Mouse (Mus musculus): ENCODE results near the gene Crot. TPM values are rescaled to one million over a fixed set of nuclear protein-coding genes. Genes with fewer than 3 reads are reported as not detected.
"Not testable (repeated sequence)": the region's sequence is repeated elsewhere in the genome, so short reads cannot be mapped to it uniquely, and the experiment has no call there.

Crot gene
- polyA plus RNA-seq, 1 experiment from 2014 or later: 63.0 TPM

DNA sequence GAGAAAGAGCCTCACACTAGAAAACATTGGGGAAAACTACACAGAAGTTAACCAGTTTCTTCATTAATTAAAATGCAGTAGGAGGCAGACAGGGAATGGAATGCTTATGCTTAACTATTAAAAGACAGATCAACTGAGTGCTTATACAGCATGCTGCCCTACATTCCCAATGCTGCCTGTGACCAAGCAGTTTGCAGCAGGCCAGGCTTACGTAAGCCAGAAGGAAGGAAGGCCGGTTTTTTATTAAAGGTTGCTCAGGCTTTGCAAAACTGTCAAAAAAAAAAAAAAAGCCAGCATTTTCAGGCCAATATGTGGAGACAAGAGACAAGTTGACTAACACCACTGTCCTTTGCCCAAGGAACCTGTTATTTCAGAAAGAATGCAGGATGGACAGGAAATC, 26.4 kb downstream of the Crot start:
- ATAC-seq: no peak
- Histone ChIP-seq H3K27me3 (replicated peaks; ENCODE audit: control insufficient read depth, insufficient read depth, low read length) (no peaks in the 10 kb centered on the region), H3K9me3 (ENCODE audit: control insufficient read depth, low read length) (no peaks in the 10 kb centered on the region), H3K4me3 (ENCODE audit: low read length) (no peak overlapping the region), H3K27ac (ENCODE audit: low read length) (no peak overlapping the region), H3K4me2 (ENCODE audit: low read depth, low read length) (no peak overlapping the region), H3K4me1 (ENCODE audit: control insufficient read depth, insufficient read depth, low read length) (no peaks in the 10 kb centered on the region), H3K36me3 (ENCODE audit: control insufficient read depth, insufficient read depth, low read length) (peaks cover 11% of the 10 kb centered on the region), H3K9ac (ENCODE audit: low read depth, low read length) (no peak overlapping the region)
- WGBS: 89% methylated on average over 2 of the region's 2 CpGs

DNA sequence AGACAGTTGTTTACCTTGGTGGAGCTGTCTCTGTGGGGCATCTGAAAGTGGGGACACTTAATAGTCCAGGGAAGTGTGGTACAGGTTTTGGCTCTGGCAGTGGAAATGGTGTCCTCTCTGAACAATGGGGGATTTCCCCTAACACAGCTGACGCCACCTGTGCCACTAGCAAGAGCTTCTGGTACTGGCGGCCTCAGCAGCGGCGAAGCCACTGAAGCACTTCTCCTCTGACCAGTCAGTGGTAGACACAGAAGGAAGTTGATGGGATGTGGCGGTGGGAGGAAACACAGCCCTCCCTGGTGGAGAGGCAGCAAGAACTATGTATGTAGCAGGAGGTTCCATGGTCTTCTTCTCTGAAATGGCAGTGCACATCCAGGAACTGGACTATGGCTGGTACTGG, 32.6 kb downstream of the Crot start:
- Histone ChIP-seq H3K4me2 (ENCODE audit: low read depth, low read length) (no peak overlapping the region), H3K9me3 (ENCODE audit: control insufficient read depth, low read length) (no peaks in the 10 kb centered on the region), H3K9ac (ENCODE audit: low read depth, low read length) (no peak overlapping the region), H3K27me3 (replicated peaks; ENCODE audit: control insufficient read depth, insufficient read depth, low read length) (no peaks in the 10 kb centered on the region), H3K4me1 (ENCODE audit: control insufficient read depth, insufficient read depth, low read length) (no peaks in the 10 kb centered on the region), H3K36me3 (ENCODE audit: control insufficient read depth, insufficient read depth, low read length) (peaks cover 4% of the 10 kb centered on the region; the same call in 1 of the 2 replicates), H3K27ac (ENCODE audit: low read length) (no peak overlapping the region), H3K4me3 (ENCODE audit: low read length) (no peak overlapping the region)
- WGBS: 91% methylated on average over 5 of the region's 5 CpGs
- no peak for ATAC-seq

DNA sequence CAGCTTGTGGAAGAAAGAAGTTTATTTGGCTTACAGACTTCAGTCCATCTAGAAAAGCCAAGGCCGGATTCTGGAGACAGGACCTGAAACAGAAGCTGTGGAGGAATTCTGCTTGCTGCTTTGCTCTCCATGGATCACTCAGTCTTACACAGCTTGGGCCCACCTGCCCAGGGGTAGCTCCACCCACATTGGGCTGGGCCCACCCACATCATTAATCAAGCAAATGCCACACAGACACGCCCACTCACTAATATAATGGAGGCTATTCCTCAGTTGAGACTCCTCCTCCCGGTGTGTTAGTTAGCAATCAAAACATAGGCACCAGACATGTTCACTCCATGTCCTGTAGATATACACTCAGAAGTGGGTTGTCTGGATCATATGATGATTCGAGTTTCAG, 36.6 kb downstream of the Crot start:
- peak; percentile 48; the same call in 1 of the 2 replicates for ATAC-seq
- Histone ChIP-seq H3K9me3 (ENCODE audit: control insufficient read depth, low read length) (no peaks in the 10 kb centered on the region), H3K4me3 (ENCODE audit: low read length) (no peak overlapping the region), H3K36me3 (ENCODE audit: control insufficient read depth, insufficient read depth, low read length) (no peaks in the 10 kb centered on the region), H3K4me2 (ENCODE audit: low read depth, low read length) (no peak overlapping the region), H3K4me1 (ENCODE audit: control insufficient read depth, insufficient read depth, low read length) (no peaks in the 10 kb centered on the region), H3K9ac (ENCODE audit: low read depth, low read length) (no peak overlapping the region), H3K27me3 (replicated peaks; ENCODE audit: control insufficient read depth, insufficient read depth, low read length) (no peaks in the 10 kb centered on the region), H3K27ac (ENCODE audit: low read length) (no peak overlapping the region)
- 86% methylated on average over 4 of the region's 4 CpGs for WGBS

DNA sequence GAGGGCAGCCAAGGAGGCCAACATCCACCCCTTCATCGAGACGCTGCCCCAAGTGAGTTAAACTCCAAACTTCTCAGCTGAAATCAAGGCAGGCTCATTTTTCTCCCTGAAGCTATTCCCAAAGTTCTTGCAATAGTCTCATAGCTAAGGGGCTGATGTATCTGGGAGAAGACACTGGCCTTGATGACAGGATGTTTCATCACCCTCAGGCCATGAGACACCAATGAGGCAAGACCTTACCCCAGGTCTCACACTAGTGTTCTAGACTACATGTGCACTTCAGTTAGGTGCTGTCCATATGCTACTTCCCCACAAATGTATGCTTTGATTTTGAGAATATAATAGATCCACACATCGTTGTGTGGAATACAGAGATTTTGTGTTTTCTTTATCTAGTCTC, 41.6 kb downstream of the Crot start:
- Histone ChIP-seq H3K9ac (ENCODE audit: low read depth, low read length) (no peak overlapping the region), H3K27ac (ENCODE audit: low read length) (no peak overlapping the region), H3K4me3 (ENCODE audit: low read length) (no peak overlapping the region)

DNA sequence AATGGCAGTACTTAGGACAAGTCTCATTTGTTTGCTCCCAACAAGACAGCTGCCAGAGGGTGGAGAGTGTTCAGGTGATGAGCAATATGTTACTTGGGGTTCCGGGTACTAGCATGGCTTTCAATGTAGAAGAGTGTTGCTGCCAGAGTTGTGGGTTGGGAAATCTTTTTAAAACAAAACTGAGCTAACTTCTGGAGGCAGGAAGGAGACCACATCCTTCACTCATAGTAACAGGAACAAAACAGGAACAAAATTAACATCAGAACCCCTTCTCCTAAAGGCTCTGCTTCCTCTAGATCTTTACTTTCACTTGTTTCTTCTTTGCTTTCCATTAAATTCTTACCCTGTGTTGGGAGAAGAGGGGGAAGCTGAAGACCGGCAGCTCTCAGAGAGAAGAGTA, 43.5 kb downstream of the Crot start:
- Histone ChIP-seq H3K27ac (ENCODE audit: low read length) (no peak overlapping the region), H3K4me3 (ENCODE audit: low read length) (no peak overlapping the region), H3K9ac (ENCODE audit: low read depth, low read length) (no peak overlapping the region), H3K4me1 (ENCODE audit: control insufficient read depth, insufficient read depth, low read length) (no peaks in the 10 kb centered on the region), H3K36me3 (ENCODE audit: control insufficient read depth, insufficient read depth, low read length) (no peaks in the 10 kb centered on the region), H3K27me3 (replicated peaks; ENCODE audit: control insufficient read depth, insufficient read depth, low read length) (no peaks in the 10 kb centered on the region), H3K9me3 (ENCODE audit: control insufficient read depth, low read length) (no peaks in the 10 kb centered on the region), H3K4me2 (ENCODE audit: low read depth, low read length) (no peak overlapping the region)
- 90% methylated on average over 2 of the region's 2 CpGs for WGBS
- ATAC-seq: no peak

More for the DNA sequence above, 41.6 kb downstream of the Crot start:
- no peak for ATAC-seq
- no peaks in the 10 kb centered on the region for H3K27me3 ChIP-seq (replicated peaks; ENCODE audit: control insufficient read depth, insufficient read depth, low read length)
- no peaks in the 10 kb centered on the region for H3K36me3 ChIP-seq (ENCODE audit: control insufficient read depth, insufficient read depth, low read length)
- no peak overlapping the region for H3K4me2 ChIP-seq (ENCODE audit: low read depth, low read length)
- H3K9me3 ChIP-seq (ENCODE audit: control insufficient read depth, low read length): no peaks in the 10 kb centered on the region
- H3K4me1 ChIP-seq (ENCODE audit: control insufficient read depth, insufficient read depth, low read length): no peaks in the 10 kb centered on the region
- 87% methylated on average over 3 of the region's 3 CpGs for WGBS

DNA sequence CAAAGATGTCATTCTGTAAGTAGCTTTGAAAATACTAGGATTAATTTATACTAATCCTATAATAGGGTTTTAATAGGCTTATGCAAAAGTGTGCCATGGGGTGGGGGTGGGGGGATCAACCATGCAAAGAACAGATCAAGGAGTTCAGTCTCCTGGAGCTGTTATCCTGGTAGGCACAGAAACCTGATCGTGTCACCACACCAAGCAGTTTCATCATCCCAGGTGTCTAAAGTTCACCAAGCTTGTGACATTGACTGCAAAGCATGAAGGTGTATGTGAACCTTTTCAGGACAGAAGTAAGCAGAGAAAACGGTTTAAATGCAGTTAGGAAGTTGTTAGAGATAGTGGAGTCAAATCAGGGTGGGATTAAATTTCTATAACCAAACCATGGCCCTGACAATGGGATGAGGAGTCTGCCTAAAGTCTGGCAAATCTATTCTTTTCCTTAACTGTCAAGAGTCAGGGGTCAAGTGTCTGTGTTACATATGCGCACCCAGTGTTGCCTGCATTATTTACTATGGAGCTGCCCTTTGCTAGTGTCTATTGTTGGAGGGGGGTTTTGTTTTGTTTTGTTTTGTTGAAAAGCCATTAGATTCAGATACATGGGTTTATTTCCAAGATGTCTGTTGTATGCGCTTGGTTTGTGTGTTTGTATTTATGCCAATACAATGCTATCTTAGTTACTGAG, 49.6 kb downstream of the Crot start:
- Histone ChIP-seq H3K4me3 (ENCODE audit: low read length) (no peak overlapping the region), H3K9ac (ENCODE audit: low read depth, low read length) (no peak overlapping the region), H3K4me1 (ENCODE audit: control insufficient read depth, insufficient read depth, low read length) (no peaks in the 10 kb centered on the region), H3K27ac (ENCODE audit: low read length) (no peak overlapping the region), H3K36me3 (ENCODE audit: control insufficient read depth, insufficient read depth, low read length) (no peaks in the 10 kb centered on the region), H3K4me2 (ENCODE audit: low read depth, low read length) (no peak overlapping the region), H3K9me3 (ENCODE audit: control insufficient read depth, low read length) (no peaks in the 10 kb centered on the region), H3K27me3 (replicated peaks; ENCODE audit: control insufficient read depth, insufficient read depth, low read length) (no peaks in the 10 kb centered on the region)
- 69% methylated on average over 4 of the region's 4 CpGs for WGBS
- ATAC-seq: peak; percentile 84

DNA sequence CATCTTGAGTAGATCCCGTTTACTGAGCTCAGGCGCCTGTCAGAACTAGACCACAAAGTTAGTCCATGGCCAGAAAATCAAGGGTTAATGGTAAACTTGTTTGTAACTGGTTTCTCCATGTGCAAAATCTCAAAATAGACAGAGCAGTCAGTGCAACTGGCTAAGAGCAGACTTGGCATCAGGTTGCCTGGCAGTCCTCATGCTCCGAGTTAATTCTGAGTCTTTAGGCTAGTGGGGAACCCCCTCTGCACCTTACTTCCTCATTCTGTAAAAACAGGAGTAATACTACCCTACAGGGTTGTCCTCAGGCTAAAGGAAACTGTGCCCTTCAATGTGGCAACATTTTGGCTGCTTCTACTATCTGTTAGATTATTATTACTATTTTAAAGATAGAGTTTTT, 53.3 kb downstream of the Crot start:
- 78% methylated on average over 3 of the region's 3 CpGs for WGBS
- Histone ChIP-seq H3K27me3 (replicated peaks; ENCODE audit: control insufficient read depth, insufficient read depth, low read length) (no peaks in the 10 kb centered on the region), H3K4me2 (ENCODE audit: low read depth, low read length) (no peak overlapping the region), H3K9me3 (ENCODE audit: control insufficient read depth, low read length) (no peaks in the 10 kb centered on the region), H3K36me3 (ENCODE audit: control insufficient read depth, insufficient read depth, low read length) (no peaks in the 10 kb centered on the region), H3K4me1 (ENCODE audit: control insufficient read depth, insufficient read depth, low read length) (no peaks in the 10 kb centered on the region), H3K4me3 (ENCODE audit: low read length) (no peak overlapping the region), H3K9ac (ENCODE audit: low read depth, low read length) (no peak overlapping the region), H3K27ac (ENCODE audit: low read length) (no peak overlapping the region)
- no peak for ATAC-seq

DNA sequence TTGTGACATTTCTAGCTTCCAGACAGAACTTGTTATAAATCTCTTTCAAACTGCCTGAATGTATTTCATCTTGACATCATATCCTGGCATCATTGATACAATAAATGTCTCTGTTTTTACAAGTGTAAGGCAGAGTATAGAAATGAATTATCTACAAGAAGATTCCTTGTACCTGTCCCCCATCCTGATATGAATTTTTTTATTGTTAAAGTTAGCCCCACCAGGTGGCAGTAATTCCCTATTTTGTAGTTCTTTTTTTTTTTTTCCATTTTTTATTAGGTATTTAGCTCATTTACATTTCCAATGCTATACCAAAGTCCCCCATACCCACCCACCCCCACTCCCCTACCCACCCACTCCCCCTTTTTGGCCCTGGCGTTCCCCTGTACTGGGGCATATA, 55.9 kb downstream of the Crot start:
- WGBS: no CpG with 5 or more reads among the region's 1 CpGs
- H3K9ac ChIP-seq (ENCODE audit: low read depth, low read length); H3K9me3 ChIP-seq (ENCODE audit: control insufficient read depth, low read length); ATAC-seq; H3K4me3 ChIP-seq (ENCODE audit: low read length); H3K27ac ChIP-seq (ENCODE audit: low read length); H3K36me3 ChIP-seq (ENCODE audit: control insufficient read depth, insufficient read depth, low read length); H3K27me3 ChIP-seq (replicated peaks; ENCODE audit: control insufficient read depth, insufficient read depth, low read length); H3K4me1 ChIP-seq (ENCODE audit: control insufficient read depth, insufficient read depth, low read length); H3K4me2 ChIP-seq (ENCODE audit: low read depth, low read length): not testable (repeated sequence)

DNA sequence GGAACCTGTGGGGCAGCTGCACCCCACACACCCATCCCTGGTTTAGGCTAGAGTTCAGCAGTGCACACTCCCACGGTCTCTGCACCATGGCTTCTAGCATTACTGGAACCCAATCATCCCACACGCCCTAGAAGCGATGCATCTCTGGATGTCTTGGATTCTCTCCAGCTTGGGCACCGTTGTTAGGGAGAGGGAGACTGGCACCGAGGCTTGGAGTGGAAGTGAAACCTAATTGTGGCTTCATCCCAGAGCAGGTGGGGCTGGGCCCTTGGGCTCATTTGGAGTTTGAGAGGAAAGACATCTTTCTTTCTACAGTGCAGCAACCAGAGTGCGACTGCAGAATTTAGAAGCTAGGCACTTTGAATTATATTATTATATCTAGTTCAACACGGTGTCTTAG, 59.2 kb downstream of the Crot start:
- H3K4me3 ChIP-seq (ENCODE audit: low read length): no peak overlapping the region
- no peak overlapping the region for H3K9ac ChIP-seq (ENCODE audit: low read depth, low read length)
- ATAC-seq: no peak
- H3K9me3 ChIP-seq (ENCODE audit: control insufficient read depth, low read length): no peaks in the 10 kb centered on the region
- H3K27ac ChIP-seq (ENCODE audit: low read length): no peak overlapping the region
- no peaks in the 10 kb centered on the region for H3K27me3 ChIP-seq (replicated peaks; ENCODE audit: control insufficient read depth, insufficient read depth, low read length)
- no peak overlapping the region for H3K4me2 ChIP-seq (ENCODE audit: low read depth, low read length)
- H3K4me1 ChIP-seq (ENCODE audit: control insufficient read depth, insufficient read depth, low read length): no peaks in the 10 kb centered on the region
- WGBS: 80% methylated on average over 7 of the region's 7 CpGs
- no peaks in the 10 kb centered on the region for H3K36me3 ChIP-seq (ENCODE audit: control insufficient read depth, insufficient read depth, low read length)

DNA sequence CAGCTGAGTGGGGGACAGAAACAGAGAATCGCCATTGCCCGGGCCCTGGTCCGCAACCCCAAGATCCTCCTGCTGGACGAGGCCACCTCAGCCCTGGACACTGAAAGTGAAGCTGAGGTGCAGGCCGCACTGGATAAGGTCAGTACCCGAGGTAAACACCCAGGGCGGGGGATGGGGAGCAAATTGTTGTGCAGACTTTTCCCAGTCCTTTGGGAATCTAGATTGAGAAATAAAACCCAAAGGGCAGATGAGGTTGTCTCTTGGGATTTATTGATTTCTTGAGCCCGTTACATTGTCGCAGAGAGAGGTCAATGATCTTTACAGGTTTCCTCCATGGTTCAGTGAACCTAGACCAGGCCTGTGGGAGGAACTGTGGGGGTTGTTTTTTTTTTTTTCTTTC, 68.7 kb downstream of the Crot start:
- ATAC-seq: no peak
- Histone ChIP-seq H3K4me2 (ENCODE audit: low read depth, low read length) (no peak overlapping the region), H3K27ac (ENCODE audit: low read length) (no peak overlapping the region), H3K4me3 (ENCODE audit: low read length) (no peak overlapping the region), H3K36me3 (ENCODE audit: control insufficient read depth, insufficient read depth, low read length) (no peaks in the 10 kb centered on the region), H3K9me3 (ENCODE audit: control insufficient read depth, low read length) (no peaks in the 10 kb centered on the region), H3K27me3 (replicated peaks; ENCODE audit: control insufficient read depth, insufficient read depth, low read length) (no peaks in the 10 kb centered on the region), H3K9ac (ENCODE audit: low read depth, low read length) (no peak overlapping the region), H3K4me1 (ENCODE audit: control insufficient read depth, insufficient read depth, low read length) (no peaks in the 10 kb centered on the region)
- WGBS: 83% methylated on average over 9 of the region's 9 CpGs
